Mouse (Mus musculus): ENCODE measurements around the gene Gm17349. TPM values are rescaled to one million over a fixed set of nuclear protein-coding genes. Genes with fewer than 3 reads are reported as not detected.
A peak's percentile ranks its signal among the peaks of the same experiment; 100 is the strongest.

The Gm17349 gene
- polyA plus RNA-seq, 1 experiment from 2014 or later, result not detected

- no peak overlapping the region for H3K27ac ChIP-seq (ENCODE audit: low read length)
- no peak for ATAC-seq (ENCODE audit: low read depth)
- peaks cover 14% of the 10 kb centered on the region for H3K4me1 ChIP-seq (replicated peaks; ENCODE audit: control insufficient read depth, insufficient read depth, low read length)
- H3K36me3 ChIP-seq (ENCODE audit: control insufficient read depth, insufficient read depth, low read length), result no peaks in the 10 kb centered on the region
- no peak overlapping the region for H3K4me3 ChIP-seq (ENCODE audit: low read length)
- no peaks in the 10 kb centered on the region for H3K9me3 ChIP-seq (ENCODE audit: control insufficient read depth, low read length)
- WGBS, result 50% methylated on average over 7 of the region's 7 CpGs
- H3K27me3 ChIP-seq (ENCODE audit: control insufficient read depth, insufficient read depth, low read depth, low read length), result peaks cover 19% of the 10 kb centered on the region
- no peak overlapping the region for H3K4me2 ChIP-seq (ENCODE audit: low read depth, low read length)
- no peak overlapping the region for H3K9ac ChIP-seq (ENCODE audit: low read length)
These were observed 42.9 kb downstream of the Gm17349 start for GRCm38 (mm10) chr15:99662371-99662770.

GRCm38 (mm10) chr15:99661121-99661830 is 44.0 kb downstream of the Gm17349 start:
- WGBS, result 92% methylated on average over 15 of the region's 15 CpGs
- Histone ChIP-seq H3K4me2 (ENCODE audit: low read depth, low read length) (no peak overlapping the region), H3K36me3 (ENCODE audit: control insufficient read depth, insufficient read depth, low read length) (no peaks in the 10 kb centered on the region), H3K27ac (ENCODE audit: low read length) (no peak overlapping the region), H3K4me3 (ENCODE audit: low read length) (no peak overlapping the region), H3K9ac (ENCODE audit: low read length) (no peak overlapping the region), H3K27me3 (ENCODE audit: control insufficient read depth, insufficient read depth, low read depth, low read length) (peaks cover 17% of the 10 kb centered on the region), H3K9me3 (ENCODE audit: control insufficient read depth, low read length) (no peaks in the 10 kb centered on the region), H3K4me1 (replicated peaks; ENCODE audit: control insufficient read depth, insufficient read depth, low read length) (peaks cover 14% of the 10 kb centered on the region)
- no peak for ATAC-seq (ENCODE audit: low read depth)

GRCm38 (mm10) chr15:99658437-99658836 is 46.9 kb downstream of the Gm17349 start:
- no peak overlapping the region for H3K4me3 ChIP-seq (ENCODE audit: low read length)
- peaks cover 3% of the 10 kb centered on the region; the same call in 1 of the 2 replicates for H3K4me1 ChIP-seq (replicated peaks; ENCODE audit: control insufficient read depth, insufficient read depth, low read length)
- no peak overlapping the region for H3K9ac ChIP-seq (ENCODE audit: low read length)
- H3K27me3 ChIP-seq (ENCODE audit: control insufficient read depth, insufficient read depth, low read depth, low read length), result peaks cover 20% of the 10 kb centered on the region; the same call in 1 of the 2 replicates
- no peaks in the 10 kb centered on the region for H3K9me3 ChIP-seq (ENCODE audit: control insufficient read depth, low read length)
- H3K27ac ChIP-seq (ENCODE audit: low read length), result no peak overlapping the region
- WGBS, result 43% methylated on average over 2 of the region's 2 CpGs
- H3K36me3 ChIP-seq (ENCODE audit: control insufficient read depth, insufficient read depth, low read length), result no peaks in the 10 kb centered on the region
- no peak for ATAC-seq (ENCODE audit: low read depth)
- no peak overlapping the region for H3K4me2 ChIP-seq (ENCODE audit: low read depth, low read length)

- no peak overlapping the region for H3K4me2 ChIP-seq (ENCODE audit: low read depth, low read length)
- no peak overlapping the region for H3K9ac ChIP-seq (ENCODE audit: low read length)
- ATAC-seq (ENCODE audit: low read depth), result no peak
- no peak overlapping the region for H3K4me3 ChIP-seq (ENCODE audit: low read length)
- no peaks in the 10 kb centered on the region for H3K36me3 ChIP-seq (ENCODE audit: control insufficient read depth, insufficient read depth, low read length)
- H3K9me3 ChIP-seq (ENCODE audit: control insufficient read depth, low read length), result no peaks in the 10 kb centered on the region
- H3K27me3 ChIP-seq (ENCODE audit: control insufficient read depth, insufficient read depth, low read depth, low read length), result peaks cover 20% of the 10 kb centered on the region; the same call in 1 of the 2 replicates
- 35% methylated on average over 9 of the region's 9 CpGs for WGBS
- peaks cover 6% of the 10 kb centered on the region; the same call in 1 of the 2 replicates for H3K4me1 ChIP-seq (replicated peaks; ENCODE audit: control insufficient read depth, insufficient read depth, low read length)
- no peak overlapping the region for H3K27ac ChIP-seq (ENCODE audit: low read length)
These were observed 49.3 kb downstream of the Gm17349 start for GRCm38 (mm10) chr15:99655956-99656355.

- H3K9me3 ChIP-seq (ENCODE audit: control insufficient read depth, low read length), result no peaks in the 10 kb centered on the region
- peak overlapping the region; percentile 12; the same call in 1 of the 2 replicates for H3K9ac ChIP-seq (ENCODE audit: low read length)
These were observed 51.4 kb downstream of the Gm17349 start for GRCm38 (mm10) chr15:99653876-99654275.

GRCm38 (mm10) chr15:99653291-99653690 is 52.0 kb downstream of the Gm17349 start:
- Histone ChIP-seq H3K4me1 (replicated peaks; ENCODE audit: control insufficient read depth, insufficient read depth, low read length) (peaks cover 29% of the 10 kb centered on the region), H3K9ac (ENCODE audit: low read length) (no peak overlapping the region), H3K9me3 (ENCODE audit: control insufficient read depth, low read length) (no peaks in the 10 kb centered on the region), H3K4me3 (ENCODE audit: low read length) (peak overlapping the region; percentile 31), H3K4me2 (ENCODE audit: low read depth, low read length) (peak overlapping the region; percentile 50), H3K36me3 (ENCODE audit: control insufficient read depth, insufficient read depth, low read length) (no peaks in the 10 kb centered on the region), H3K27ac (ENCODE audit: low read length) (no peak overlapping the region), H3K27me3 (ENCODE audit: control insufficient read depth, insufficient read depth, low read depth, low read length) (peaks cover 20% of the 10 kb centered on the region; the same call in 1 of the 2 replicates)
- 11% methylated on average over 8 of the region's 8 CpGs for WGBS
- ATAC-seq (ENCODE audit: low read depth), result no peak

More at GRCm38 (mm10) chr15:99653876-99654275, 51.4 kb downstream of the Gm17349 start:
- Histone ChIP-seq H3K4me3 (ENCODE audit: low read length) (peak overlapping the region; percentile 31), H3K4me1 (replicated peaks; ENCODE audit: control insufficient read depth, insufficient read depth, low read length) (peaks cover 25% of the 10 kb centered on the region), H3K36me3 (ENCODE audit: control insufficient read depth, insufficient read depth, low read length) (no peaks in the 10 kb centered on the region), H3K4me2 (ENCODE audit: low read depth, low read length) (peak overlapping the region; percentile 50), H3K27me3 (ENCODE audit: control insufficient read depth, insufficient read depth, low read depth, low read length) (peaks cover 20% of the 10 kb centered on the region; the same call in 1 of the 2 replicates), H3K27ac (ENCODE audit: low read length) (no peak overlapping the region)
- WGBS, result 6% methylated on average over 21 of the region's 21 CpGs
- ATAC-seq (ENCODE audit: low read depth), result no peak

Other genes with a start within 250 kb of the Gm17349 start
- gene Nckap5l, start 247.7 kb downstream of the Gm17349 start, polyA plus RNA-seq (2015; fragmentation: Nextera tagmentation; extraction: Ambion mirVana), result 7.5 and 9.5 TPM in 2 replicates
- gene Bcdin3d, start 230.8 kb downstream of the Gm17349 start, polyA plus RNA-seq (2015; fragmentation: Nextera tagmentation; extraction: Ambion mirVana), result 13.4 and 13.7 TPM in 2 replicates
- gene Faim2, start 177.3 kb downstream of the Gm17349 start, polyA plus RNA-seq (2015; fragmentation: Nextera tagmentation; extraction: Ambion mirVana), result 0.93 and 0.94 TPM in 2 replicates
- gene Aqp2, start 126.4 kb downstream of the Gm17349 start, polyA plus RNA-seq (2015; fragmentation: Nextera tagmentation; extraction: Ambion mirVana), result not detected in 2 replicates
- 1.8 and 3.2 TPM in 2 replicates for gene Aqp5, start 114.7 kb downstream of the Gm17349 start, polyA plus RNA-seq (2015; fragmentation: Nextera tagmentation; extraction: Ambion mirVana)
- not detected in 2 replicates for gene Aqp6, start 104.1 kb downstream of the Gm17349 start, polyA plus RNA-seq (2015; fragmentation: Nextera tagmentation; extraction: Ambion mirVana)
- 165 and 178 TPM in 2 replicates for gene Racgap1, start 53.8 kb downstream of the Gm17349 start, polyA plus RNA-seq (2015; fragmentation: Nextera tagmentation; extraction: Ambion mirVana)
- 1.6 and 1.7 TPM in 2 replicates for gene Asic1, start 35.1 kb downstream of the Gm17349 start, polyA plus RNA-seq (2015; fragmentation: Nextera tagmentation; extraction: Ambion mirVana)
- 31.1 and 34.5 TPM in 2 replicates for gene Smarcd1, start 3.4 kb downstream of the Gm17349 start, polyA plus RNA-seq (2015; fragmentation: Nextera tagmentation; extraction: Ambion mirVana)
- 3.3 and 3.7 TPM in 2 replicates for gene Gpd1, start 12.0 kb upstream of the Gm17349 start, polyA plus RNA-seq (2015; fragmentation: Nextera tagmentation; extraction: Ambion mirVana)
- 148 and 164 TPM in 2 replicates for gene Cox14, start 20.1 kb upstream of the Gm17349 start, polyA plus RNA-seq (2015; fragmentation: Nextera tagmentation; extraction: Ambion mirVana)
- gene Cers5, start 67.4 kb upstream of the Gm17349 start, polyA plus RNA-seq (2015; fragmentation: Nextera tagmentation; extraction: Ambion mirVana), result 73.3 and 74.4 TPM in 2 replicates
- gene Lima1, start 170.0 kb upstream of the Gm17349 start, polyA plus RNA-seq (2015; fragmentation: Nextera tagmentation; extraction: Ambion mirVana), result 44.9 and 47.0 TPM in 2 replicates